Mouse (Mus musculus): ENCODE data around the gene Ubr1. TPM values are rescaled to one million over a fixed set of nuclear protein-coding genes. Genes with fewer than 3 reads are reported as not detected.

The Ubr1 gene
- polyA plus RNA-seq, 1 experiment: 3.7 TPM

- Histone ChIP-seq H3K9me3 (no peaks in the 10 kb centered on the region), H3K4me1 (peaks cover 22% of the 10 kb centered on the region), H3K4me3 (replicated peaks) (no peak overlapping the region), H3K27me3 (replicated peaks) (no peaks in the 10 kb centered on the region), H3K36me3 (replicated peaks; ENCODE audit: low read length) (no peaks in the 10 kb centered on the region)
- no peak for TF ChIP-seq GATA1 (IDR thresholded peaks at IDR 0.05; ENCODE audit: borderline replicate concordance, low read length)
- no peak for TF ChIP-seq FLI1 (IDR thresholded peaks at IDR 0.05; ENCODE audit: low read length)
Observed at GRCm38 (mm10) chr2:120843990-120844389, 126.5 kb downstream of the Ubr1 start.

GRCm38 (mm10) chr2:120841211-120841610 lies 129.3 kb downstream of the Ubr1 start:
- Histone ChIP-seq H3K27me3 (replicated peaks) (no peaks in the 10 kb centered on the region), H3K4me3 (replicated peaks) (no peak overlapping the region), H3K4me1 (peaks cover 15% of the 10 kb centered on the region), H3K36me3 (replicated peaks; ENCODE audit: low read length) (peaks cover 2% of the 10 kb centered on the region), H3K9me3 (0 out of 2 replicates have a peak, but pooled peaks cover 2% of the 10 kb centered on the region)
- no peak for TF ChIP-seq GATA1 (IDR thresholded peaks at IDR 0.05; ENCODE audit: borderline replicate concordance, low read length)
- no peak for TF ChIP-seq FLI1 (IDR thresholded peaks at IDR 0.05; ENCODE audit: low read length)

- Histone ChIP-seq H3K27me3 (replicated peaks) (no peaks in the 10 kb centered on the region), H3K4me1 (peaks cover 11% of the 10 kb centered on the region), H3K9me3 (0 out of 2 replicates have a peak, but pooled peaks cover 2% of the 10 kb centered on the region), H3K36me3 (replicated peaks; ENCODE audit: low read length) (peaks cover 12% of the 10 kb centered on the region), H3K4me3 (replicated peaks) (peak overlapping the region; percentile 1)
- no peak for TF ChIP-seq GATA1 (IDR thresholded peaks at IDR 0.05; ENCODE audit: borderline replicate concordance, low read length)
- no peak for TF ChIP-seq FLI1 (IDR thresholded peaks at IDR 0.05; ENCODE audit: low read length)
Observed at GRCm38 (mm10) chr2:120835167-120835566, 135.3 kb downstream of the Ubr1 start.

GRCm38 (mm10) chr2:120826936-120827638 lies 143.4 kb downstream of the Ubr1 start:
- H3K9me3 ChIP-seq: peaks cover 4% of the 10 kb centered on the region; the same call in 1 of the 2 replicates
- no peak overlapping the region for H3K4me3 ChIP-seq (replicated peaks)
- no peaks in the 10 kb centered on the region for H3K27me3 ChIP-seq (replicated peaks)
- TF ChIP-seq FLI1 (IDR thresholded peaks at IDR 0.05; ENCODE audit: low read length) (no peak), GATA1 (IDR thresholded peaks at IDR 0.05; ENCODE audit: borderline replicate concordance, low read length) (no peak)
- peaks cover 14% of the 10 kb centered on the region for H3K36me3 ChIP-seq (replicated peaks; ENCODE audit: low read length)
- H3K4me1 ChIP-seq: peaks cover 9% of the 10 kb centered on the region; the same call in 1 of the 2 replicates

Other genes with a start within 250 kb of the Ubr1 start
- 7.8 and 19.7 TPM in 2 replicates for gene Cdan1, start 120.6 kb downstream of the Ubr1 start, polyA plus RNA-seq (2012; ENCODE audit: insufficient read depth, low replicate concordance)
- 1.5 TPM in 1 of 2 replicates, not detected in the other for gene Ttbk2, start 120.1 kb downstream of the Ubr1 start, polyA plus RNA-seq (2012; ENCODE audit: insufficient read depth, low replicate concordance)
- 0.64 and 1.4 TPM in 2 replicates for gene Tmem62, start 6.3 kb upstream of the Ubr1 start, polyA plus RNA-seq (2012; ENCODE audit: insufficient read depth, low replicate concordance)
- 3.2 and 12.3 TPM in 2 replicates for gene Ccndbp1, start 37.7 kb upstream of the Ubr1 start, polyA plus RNA-seq (2012; ENCODE audit: insufficient read depth, low replicate concordance)
- gene Epb42, start 66.4 kb upstream of the Ubr1 start, polyA plus RNA-seq (2012; ENCODE audit: insufficient read depth, low replicate concordance): 2.6 TPM in 1 of 2 replicates, not detected in the other
- 0.03 TPM in 1 of 2 replicates, not detected in the other for gene Tgm5, start 115.1 kb upstream of the Ubr1 start, polyA plus RNA-seq (2012; ENCODE audit: insufficient read depth, low replicate concordance)
- gene Tgm7, start 139.1 kb upstream of the Ubr1 start, polyA plus RNA-seq (2012; ENCODE audit: insufficient read depth, low replicate concordance): not detected in 2 replicates
- gene Adal, start 169.7 kb upstream of the Ubr1 start, polyA plus RNA-seq (2012; ENCODE audit: insufficient read depth, low replicate concordance): 1.7 and 1.9 TPM in 2 replicates
- 2.6 and 3.3 TPM in 2 replicates for gene Lcmt2, start 169.9 kb upstream of the Ubr1 start, polyA plus RNA-seq (2012; ENCODE audit: insufficient read depth, low replicate concordance)
- 1.0 and 3.2 TPM in 2 replicates for gene Tubgcp4, start 199.9 kb upstream of the Ubr1 start, polyA plus RNA-seq (2012; ENCODE audit: insufficient read depth, low replicate concordance)
- 3.4 and 5.5 TPM in 2 replicates for gene Zscan29, start 200.4 kb upstream of the Ubr1 start, polyA plus RNA-seq (2012; ENCODE audit: insufficient read depth, low replicate concordance)